Mouse (Mus musculus): ENCODE results near the gene Fam167b. TPM values are rescaled to one million over a fixed set of nuclear protein-coding genes. Genes with fewer than 3 reads are reported as not detected.

The Fam167b gene
- polyA plus RNA-seq, 1 experiment from 2014 or later = 2.9 TPM

DNA sequence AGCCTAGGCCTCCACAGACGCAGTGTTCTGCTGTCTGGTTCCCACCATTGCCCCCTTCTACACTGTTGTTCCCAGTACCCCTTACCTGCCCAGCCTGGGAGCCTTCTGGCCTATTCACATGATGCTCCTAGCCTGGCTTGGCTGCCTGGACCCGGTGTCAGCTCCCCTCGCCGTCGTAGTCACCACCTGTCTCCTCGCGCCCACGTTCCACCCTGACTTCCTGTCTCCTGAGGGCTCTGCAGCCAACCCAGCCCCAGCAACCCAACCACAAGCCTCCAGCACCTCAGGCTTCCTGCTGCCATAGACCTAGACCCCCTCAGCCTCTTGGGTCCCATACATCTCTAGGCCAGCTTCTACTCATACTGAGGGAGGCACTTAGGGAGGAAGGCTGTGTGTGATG, 4.9 kb downstream of the Fam167b start, which contains the start of gene Lck:
TSS of gene Lck (minus strand) at position 212 of the 400 bp plus-strand sequence.
- Histone ChIP-seq H3K4me2 (replicated peaks; ENCODE audit: low read depth, low read length) (no peak within 1 kb of the TSS), H3K36me3 (ENCODE audit: control insufficient read depth, insufficient read depth, low read length) (no peaks in the 10 kb centered on the region), H3K4me1 (ENCODE audit: control insufficient read depth, insufficient read depth, low read length) (0 out of 2 replicates have a peak, but pooled peaks cover 6% of the 10 kb centered on the region), H3K4me3 (ENCODE audit: low read depth, low read length) (no peak within 1 kb of the TSS), H3K27ac (ENCODE audit: low read length) (no peak within 1 kb of the TSS), H3K9me3 (ENCODE audit: control insufficient read depth, low read depth, low read length) (no peaks in the 10 kb centered on the region), H3K9ac (replicated peaks; ENCODE audit: low read depth, low read length) (no peak within 1 kb of the TSS), H3K27me3 (ENCODE audit: control insufficient read depth, insufficient read depth, low read length) (no peaks in the 10 kb centered on the region)
- 92% methylated on average over 8 of the region's 8 CpGs for WGBS
- no peak for ATAC-seq (ENCODE audit: insufficient number of reproducible peaks, insufficient read depth, low FRiP score, low read depth)

DNA sequence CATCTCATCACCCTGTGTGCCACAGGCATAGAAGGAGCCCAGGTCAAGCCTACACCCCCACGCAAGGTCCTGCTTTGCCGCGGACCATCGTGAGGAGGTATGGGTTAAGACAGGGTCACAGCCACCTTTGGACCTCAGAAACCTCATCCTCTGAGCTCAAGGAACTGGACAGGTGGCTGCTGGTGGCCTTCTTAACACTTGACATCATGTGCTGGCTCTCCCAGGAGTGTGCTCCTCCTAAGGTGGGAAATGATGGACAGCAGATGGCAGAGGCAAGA, 5.3 kb downstream of the Fam167b start:
- ATAC-seq (ENCODE audit: insufficient number of reproducible peaks, insufficient read depth, low FRiP score, low read depth) = no peak
- WGBS = 92% methylated on average over 4 of the region's 4 CpGs
- no peak overlapping the region for H3K27ac ChIP-seq (ENCODE audit: low read length)

DNA sequence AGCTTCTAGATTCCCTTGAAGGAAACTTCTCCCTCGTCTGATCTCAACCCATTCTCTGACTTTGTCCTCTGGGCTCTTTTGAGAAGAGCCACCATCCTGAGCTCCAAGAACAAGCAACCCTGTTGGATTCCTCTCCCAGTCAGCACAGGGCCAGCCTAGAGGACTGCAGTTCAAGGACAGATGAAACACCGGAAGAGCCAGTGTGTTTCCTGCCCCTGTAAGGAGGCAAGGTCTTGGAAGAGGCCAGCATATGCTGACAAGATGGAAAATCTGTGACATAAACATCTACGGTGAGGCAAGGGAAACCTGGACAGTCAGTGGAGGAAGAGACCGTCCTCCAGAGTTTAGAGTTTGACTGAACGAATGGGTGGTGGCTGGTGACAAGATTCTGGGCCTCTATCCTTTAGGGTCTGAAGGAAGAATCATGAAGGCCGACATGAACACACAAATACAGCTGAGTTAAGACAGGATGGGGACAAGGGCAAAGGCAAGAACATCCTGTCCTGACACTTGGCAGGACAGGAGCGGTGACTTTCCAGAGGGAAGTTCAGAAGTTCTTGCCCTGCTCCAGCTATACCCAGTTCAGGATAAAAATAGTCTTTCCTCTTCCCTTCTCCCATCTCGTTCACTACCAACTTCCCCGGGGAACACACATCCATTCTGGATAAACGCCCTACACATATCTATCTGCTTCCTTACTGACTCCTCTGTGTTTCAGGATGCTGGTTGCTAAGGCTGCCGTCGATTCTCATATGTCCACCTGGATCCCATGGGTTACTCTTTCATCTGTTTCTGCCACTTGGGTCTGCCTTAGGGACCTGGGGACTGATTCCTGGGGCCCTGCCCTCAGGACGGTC, 5.9 kb downstream of the Fam167b start:
- Histone ChIP-seq H3K9ac (replicated peaks; ENCODE audit: low read depth, low read length) (no peak overlapping the region), H3K4me3 (ENCODE audit: low read depth, low read length) (no peak overlapping the region), H3K36me3 (ENCODE audit: control insufficient read depth, insufficient read depth, low read length) (no peaks in the 10 kb centered on the region), H3K9me3 (ENCODE audit: control insufficient read depth, low read depth, low read length) (no peaks in the 10 kb centered on the region), H3K27ac (ENCODE audit: low read length) (no peak overlapping the region), H3K4me1 (ENCODE audit: control insufficient read depth, insufficient read depth, low read length) (0 out of 2 replicates have a peak, but pooled peaks cover 6% of the 10 kb centered on the region), H3K27me3 (ENCODE audit: control insufficient read depth, insufficient read depth, low read length) (no peaks in the 10 kb centered on the region), H3K4me2 (replicated peaks; ENCODE audit: low read depth, low read length) (no peak overlapping the region)
- 78% methylated on average over 13 of the region's 13 CpGs for WGBS
- no peak for ATAC-seq (ENCODE audit: insufficient number of reproducible peaks, insufficient read depth, low FRiP score, low read depth)

More for the DNA sequence above, 5.3 kb downstream of the Fam167b start:
- no peaks in the 10 kb centered on the region for H3K36me3 ChIP-seq (ENCODE audit: control insufficient read depth, insufficient read depth, low read length)
- no peaks in the 10 kb centered on the region for H3K27me3 ChIP-seq (ENCODE audit: control insufficient read depth, insufficient read depth, low read length)
- 0 out of 2 replicates have a peak, but pooled peaks cover 6% of the 10 kb centered on the region for H3K4me1 ChIP-seq (ENCODE audit: control insufficient read depth, insufficient read depth, low read length)
- no peak overlapping the region for H3K4me3 ChIP-seq (ENCODE audit: low read depth, low read length)
- no peak overlapping the region for H3K4me2 ChIP-seq (replicated peaks; ENCODE audit: low read depth, low read length)
- H3K9ac ChIP-seq (replicated peaks; ENCODE audit: low read depth, low read length) = no peak overlapping the region
- H3K9me3 ChIP-seq (ENCODE audit: control insufficient read depth, low read depth, low read length) = no peaks in the 10 kb centered on the region

DNA sequence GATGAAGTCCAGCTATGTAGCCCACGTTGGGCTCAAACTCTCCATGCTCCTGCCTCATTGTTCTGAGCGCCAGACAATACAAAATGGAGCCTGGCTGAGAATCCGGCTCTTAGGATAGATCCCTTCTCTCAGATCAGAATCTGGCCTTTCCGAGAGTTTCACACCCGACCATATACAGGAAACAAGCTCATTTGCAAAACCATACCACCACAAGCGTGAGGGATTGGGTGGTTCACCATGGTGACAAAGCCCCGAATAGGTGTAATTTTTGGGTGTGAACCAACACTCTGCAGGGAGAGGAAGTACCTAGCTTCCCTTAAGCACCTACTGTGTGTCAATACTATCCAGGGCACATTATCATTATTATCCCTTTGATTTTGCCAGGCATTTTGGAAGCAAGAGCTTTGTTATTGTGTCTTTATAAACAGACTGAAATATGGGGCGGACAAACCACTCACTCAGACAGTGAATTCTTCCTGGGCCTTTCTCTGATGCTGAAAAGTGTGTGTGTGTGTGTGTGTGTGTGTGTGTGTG, 6.7 kb downstream of the Fam167b start:
- ATAC-seq (ENCODE audit: insufficient number of reproducible peaks, insufficient read depth, low FRiP score, low read depth) = no peak
- Histone ChIP-seq H3K36me3 (ENCODE audit: control insufficient read depth, insufficient read depth, low read length) (no peaks in the 10 kb centered on the region), H3K4me3 (ENCODE audit: low read depth, low read length) (no peak overlapping the region), H3K4me2 (replicated peaks; ENCODE audit: low read depth, low read length) (no peak overlapping the region), H3K27ac (ENCODE audit: low read length) (no peak overlapping the region), H3K9me3 (ENCODE audit: control insufficient read depth, low read depth, low read length) (no peaks in the 10 kb centered on the region), H3K27me3 (ENCODE audit: control insufficient read depth, insufficient read depth, low read length) (no peaks in the 10 kb centered on the region), H3K9ac (replicated peaks; ENCODE audit: low read depth, low read length) (no peak overlapping the region), H3K4me1 (ENCODE audit: control insufficient read depth, insufficient read depth, low read length) (0 out of 2 replicates have a peak, but pooled peaks cover 6% of the 10 kb centered on the region)
- WGBS = 69% methylated on average over 8 of the region's 8 CpGs

DNA sequence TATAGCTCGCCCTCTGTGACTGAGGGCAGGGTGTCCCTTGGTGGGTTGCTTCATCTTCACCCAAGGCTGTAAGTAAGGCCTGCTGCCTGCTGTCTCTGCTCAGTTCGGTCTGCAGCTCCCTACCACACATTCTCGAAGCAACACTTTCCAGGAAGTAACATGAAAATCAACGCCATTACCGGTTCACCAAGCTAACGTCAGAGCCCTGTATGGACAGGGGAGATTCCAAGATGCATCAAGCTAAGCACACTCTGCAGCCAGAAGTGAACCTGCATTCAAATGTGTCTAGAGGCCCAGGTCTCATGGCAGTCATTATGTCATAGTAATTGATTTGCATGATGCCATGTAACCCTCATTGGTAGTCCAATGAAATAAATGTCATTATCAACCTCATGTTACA, 8.3 kb downstream of the Fam167b start:
- no peak overlapping the region for H3K9ac ChIP-seq (replicated peaks; ENCODE audit: low read depth, low read length)
- H3K27ac ChIP-seq (ENCODE audit: low read length) = no peak overlapping the region
- WGBS = 84% methylated on average over 6 of the region's 6 CpGs
- no peak overlapping the region for H3K4me3 ChIP-seq (ENCODE audit: low read depth, low read length)
- ATAC-seq (ENCODE audit: insufficient number of reproducible peaks, insufficient read depth, low FRiP score, low read depth) = no peak
- no peaks in the 10 kb centered on the region for H3K9me3 ChIP-seq (ENCODE audit: control insufficient read depth, low read depth, low read length)
- H3K4me1 ChIP-seq (ENCODE audit: control insufficient read depth, insufficient read depth, low read length) = 0 out of 2 replicates have a peak, but pooled peaks cover under 1% of the 10 kb centered on the region
- H3K36me3 ChIP-seq (ENCODE audit: control insufficient read depth, insufficient read depth, low read length) = no peaks in the 10 kb centered on the region
- no peaks in the 10 kb centered on the region for H3K27me3 ChIP-seq (ENCODE audit: control insufficient read depth, insufficient read depth, low read length)
- no peak overlapping the region for H3K4me2 ChIP-seq (replicated peaks; ENCODE audit: low read depth, low read length)

DNA sequence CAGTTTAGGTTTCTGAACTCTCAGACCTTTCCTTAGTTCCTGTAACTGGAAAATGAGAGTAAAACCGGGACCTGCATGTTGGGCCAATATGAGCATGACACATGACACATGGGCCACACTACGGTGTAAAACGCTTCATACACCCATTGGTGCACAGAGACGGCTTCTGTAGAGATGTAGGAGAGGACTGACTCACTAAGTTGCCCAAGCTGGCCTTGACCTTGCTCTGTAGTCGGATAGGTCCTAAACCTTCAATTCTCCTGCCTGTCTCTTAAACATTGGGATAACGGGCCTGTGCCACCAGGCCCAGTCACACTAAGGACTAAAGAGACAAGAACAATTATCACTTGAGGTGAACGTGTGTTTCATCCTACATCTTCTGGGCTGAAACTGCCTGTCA, 10.0 kb downstream of the Fam167b start:
- Histone ChIP-seq H3K4me2 (replicated peaks; ENCODE audit: low read depth, low read length) (no peak overlapping the region), H3K27me3 (ENCODE audit: control insufficient read depth, insufficient read depth, low read length) (no peaks in the 10 kb centered on the region), H3K36me3 (ENCODE audit: control insufficient read depth, insufficient read depth, low read length) (no peaks in the 10 kb centered on the region), H3K9me3 (ENCODE audit: control insufficient read depth, low read depth, low read length) (no peaks in the 10 kb centered on the region), H3K9ac (replicated peaks; ENCODE audit: low read depth, low read length) (no peak overlapping the region), H3K4me1 (ENCODE audit: control insufficient read depth, insufficient read depth, low read length) (peaks cover 6% of the 10 kb centered on the region), H3K27ac (ENCODE audit: low read length) (no peak overlapping the region), H3K4me3 (ENCODE audit: low read depth, low read length) (no peak overlapping the region)
- 91% methylated on average over 7 of the region's 7 CpGs for WGBS
- no peak for ATAC-seq (ENCODE audit: insufficient number of reproducible peaks, insufficient read depth, low FRiP score, low read depth)

DNA sequence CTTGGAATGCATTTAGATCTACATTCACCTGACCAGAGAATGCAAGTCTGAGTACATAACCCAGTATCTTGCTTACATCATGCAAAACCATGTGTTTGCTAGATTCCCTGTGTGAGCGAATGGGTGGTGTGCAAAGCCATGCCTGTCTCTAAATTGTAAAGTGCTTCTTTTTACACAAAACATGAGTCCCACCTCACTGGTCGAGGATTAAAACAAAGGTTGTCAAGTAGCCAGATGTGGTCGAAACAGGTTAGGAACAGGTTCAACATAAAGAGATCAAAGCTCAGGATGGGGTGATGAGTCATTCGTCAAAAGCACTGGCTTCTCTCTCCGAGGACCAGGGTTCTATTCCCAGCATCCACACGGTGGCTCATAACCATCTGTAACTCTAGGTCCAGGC, 13.2 kb downstream of the Fam167b start:
- no peak overlapping the region for H3K4me3 ChIP-seq (ENCODE audit: low read depth, low read length)
- H3K9me3 ChIP-seq (ENCODE audit: control insufficient read depth, low read depth, low read length) = no peaks in the 10 kb centered on the region
- no peak overlapping the region for H3K27ac ChIP-seq (ENCODE audit: low read length)
- ATAC-seq (ENCODE audit: insufficient number of reproducible peaks, insufficient read depth, low FRiP score, low read depth) = no peak
- no peaks in the 10 kb centered on the region for H3K27me3 ChIP-seq (ENCODE audit: control insufficient read depth, insufficient read depth, low read length)
- no peak overlapping the region for H3K9ac ChIP-seq (replicated peaks; ENCODE audit: low read depth, low read length)
- H3K36me3 ChIP-seq (ENCODE audit: control insufficient read depth, insufficient read depth, low read length) = no peaks in the 10 kb centered on the region
- H3K4me1 ChIP-seq (ENCODE audit: control insufficient read depth, insufficient read depth, low read length) = peaks cover 7% of the 10 kb centered on the region
- H3K4me2 ChIP-seq (replicated peaks; ENCODE audit: low read depth, low read length) = no peak overlapping the region
- 85% methylated on average over 6 of the region's 6 CpGs for WGBS

DNA sequence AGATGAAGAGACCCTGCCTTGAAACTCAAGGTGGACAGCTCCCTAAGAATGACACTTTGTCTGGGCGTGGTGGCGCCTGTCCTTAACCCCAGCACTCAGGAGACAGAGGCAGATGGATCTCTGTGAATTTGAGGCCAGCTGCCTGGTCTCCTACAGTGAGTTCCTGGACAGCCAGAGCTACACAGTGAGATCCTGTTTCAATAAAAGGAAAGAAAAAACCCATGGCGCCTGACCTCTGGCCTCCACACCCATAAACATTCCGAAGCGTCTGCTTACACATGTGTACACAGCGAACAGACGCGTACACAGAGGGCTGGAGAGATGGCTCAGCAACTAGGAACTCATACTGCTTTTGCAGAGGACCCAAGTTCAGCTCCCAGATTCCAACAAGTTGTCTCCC, 14.6 kb downstream of the Fam167b start:
- WGBS = 15% methylated on average over 8 of the region's 8 CpGs
- H3K9ac ChIP-seq (replicated peaks; ENCODE audit: low read depth, low read length) = no peak overlapping the region
- no peak for ATAC-seq (ENCODE audit: insufficient number of reproducible peaks, insufficient read depth, low FRiP score, low read depth)
- H3K9me3 ChIP-seq (ENCODE audit: control insufficient read depth, low read depth, low read length) = no peaks in the 10 kb centered on the region
- H3K4me2 ChIP-seq (replicated peaks; ENCODE audit: low read depth, low read length) = no peak overlapping the region
- no peak overlapping the region for H3K27ac ChIP-seq (ENCODE audit: low read length)
- H3K36me3 ChIP-seq (ENCODE audit: control insufficient read depth, insufficient read depth, low read length) = no peaks in the 10 kb centered on the region
- H3K4me1 ChIP-seq (ENCODE audit: control insufficient read depth, insufficient read depth, low read length) = peaks cover 7% of the 10 kb centered on the region
- no peaks in the 10 kb centered on the region for H3K27me3 ChIP-seq (ENCODE audit: control insufficient read depth, insufficient read depth, low read length)
- no peak overlapping the region for H3K4me3 ChIP-seq (ENCODE audit: low read depth, low read length)
